Comparison of ENCODE assay signal across 26 mouse cellular contexts in genomic region chr12:12446281-12446680, GRCm38 (mm10).
"Had no signal": no experiment of that assay in that cellular context is flagged by ENCODE, and none has a peak within 500 bp of the region (broad histone marks: within the 10 kb centered on the region; RNA-seq: fewer than 3 reads in every experiment).

No protein-coding gene starts in this region.

- H3K4me3 ChIP-seq: embryonic facial prominence, embryonic 10.5 days; embryonic facial prominence, embryonic 12.5 days; embryonic facial prominence, embryonic 13.5 days; embryonic facial prominence, embryonic 15.5 days; erythroblast, embryonic 14.5 days; forebrain, embryonic 10.5 days; forebrain, embryonic 12.5 days; forebrain, embryonic 13.5 days; forebrain, embryonic 15.5 days; heart, adult 2 months; heart, embryonic 10.5 days had no signal

- H3K27ac ChIP-seq: embryonic facial prominence, embryonic 10.5 days; embryonic facial prominence, embryonic 12.5 days; embryonic facial prominence, embryonic 13.5 days; embryonic facial prominence, embryonic 15.5 days; forebrain, embryonic 10.5 days; forebrain, embryonic 12.5 days; forebrain, embryonic 13.5 days; forebrain, embryonic 15.5 days; heart, adult 2 months; heart, embryonic 10.5 days had no signal

- DNase-seq: cerebellum, adult 2 months; cerebellum, adult 8-10 months; cerebellum, adult 9-10 months; cerebellum, adult 9-11 months; cerebellum, postnatal 10 days; cerebellum, postnatal 14 days; cerebellum, postnatal 25 days; cerebellum, postnatal 36 days; embryo, embryonic 11 days; forebrain, postnatal 0 days; gastrocnemius, postnatal 10 days; gastrocnemius, postnatal 14 days; gastrocnemius, postnatal 25 days; gastrocnemius, postnatal 36 days; heart, adult 11 months; heart, adult 2 months had no signal
